Mouse (Mus musculus) myocyte (in vitro differentiated cells): ENCODE data around the gene Pltp.

ENCODE experiments used
- MAX ChIP-seq: IDR thresholded peaks from one replicate; pipeline ENCODE4 v1.6.1; 2011; ENCODE audit warnings: low read depth, mild to moderate bottlenecking, control low read depth
- POLR2A ChIP-seq: IDR thresholded peaks from one replicate; pipeline ENCODE4 v1.6.1; 2011; ENCODE audit warnings: low read depth, mild to moderate bottlenecking, control low read depth, moderate library complexity; ENCODE audit not compliant: insufficient read length

DNA sequence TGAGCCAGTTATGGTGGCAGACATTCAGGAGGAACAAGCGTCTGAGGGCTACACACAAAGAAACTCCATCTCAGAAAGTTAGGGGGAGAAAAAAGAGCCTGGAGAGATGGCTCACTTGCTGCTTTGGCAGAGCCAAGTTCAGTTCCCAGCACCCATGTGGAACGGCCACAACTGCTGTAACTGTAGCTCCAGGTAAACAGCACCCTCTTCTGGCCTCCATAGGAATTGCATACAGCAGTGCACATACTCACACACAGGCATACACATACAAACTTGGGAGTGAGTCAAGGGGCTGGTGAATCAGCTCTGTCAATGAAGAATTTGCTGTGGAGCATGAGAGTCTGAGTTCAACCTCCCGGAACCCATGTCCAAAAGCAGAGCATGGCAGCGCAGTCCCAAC is 48.6 kb upstream of the Pltp start:
- TF ChIP-seq POLR2A (no peak), MAX (no peak)
